Mouse (Mus musculus) lung, embryonic 16.5 days (tissue): ENCODE measurements at regions not wholly inside any gene's neighbourhood (a gene's known extent, or its start where the extent isn't known, plus 50 kb on each side); places are given as distances from the start of the nearest gene placed in this dataset.

Experiments used
- ATAC-seq: fragments of 200-750 bp; cut with Nextera tagmentation; 2 replicates; pipeline ENCODE4 v1.8.0; 2017; ENCODE audit warnings: low read depth, mild to moderate bottlenecking, moderate library complexity
- H3K27ac ChIP-seq: fragments of 300-500 bp; sonication (generic); 2 replicates; pipeline ENCODE4 v1.5.1; 2014; ENCODE audit warnings: mild to moderate bottlenecking, control low read depth, low read length
- H3K27me3 ChIP-seq: fragments of 300-500 bp; sonication (generic); 2 replicates; pipeline ENCODE4 v1.6.1; 2014; ENCODE audit warnings: low read depth, low read length, mixed read lengths; ENCODE audit not compliant: control insufficient read depth, insufficient read depth
- H3K36me3 ChIP-seq: fragments of 300-500 bp; sonication (generic); 2 replicates; pipeline ENCODE4 v1.6.1; 2014; ENCODE audit warnings: low read length; ENCODE audit not compliant: control insufficient read depth, insufficient read depth
- H3K4me1 ChIP-seq: fragments of 300-500 bp; sonication (generic); replicated peaks from 2 replicates; pipeline ENCODE4 v1.6.1; 2014; ENCODE audit warnings: low read length, mixed read lengths; ENCODE audit not compliant: control insufficient read depth, insufficient read depth
- H3K4me2 ChIP-seq: fragments of 300-500 bp; sonication (generic); 2 replicates; pipeline ENCODE4 v1.6.1; 2014; ENCODE audit warnings: low read depth, low read length, control low read depth
- H3K4me3 ChIP-seq: fragments of 300-500 bp; sonication (generic); 2 replicates; pipeline ENCODE4 v1.5.1; 2014; ENCODE audit warnings: mild to moderate bottlenecking, low read length, control low read depth
- H3K9ac ChIP-seq: fragments of 300-500 bp; sonication (generic); 2 replicates; pipeline ENCODE4 v1.6.1; 2014; ENCODE audit warnings: low read length, control low read depth
- H3K9me3 ChIP-seq: fragments of 300-500 bp; sonication (generic); 2 replicates; pipeline ENCODE4 v1.6.1; 2016; ENCODE audit warnings: low read length; ENCODE audit not compliant: control insufficient read depth
- WGBS: fragments of 180-500 bp; shearing (Covaris S2); extraction: QIAGEN DNeasy Blood & Tissue Kit; methylation state at CpG from one replicate; pipeline ENCODE4 v1.1.7; 2014; 5-methylcytosine and 5-hydroxymethylcytosine counted together

DNA sequence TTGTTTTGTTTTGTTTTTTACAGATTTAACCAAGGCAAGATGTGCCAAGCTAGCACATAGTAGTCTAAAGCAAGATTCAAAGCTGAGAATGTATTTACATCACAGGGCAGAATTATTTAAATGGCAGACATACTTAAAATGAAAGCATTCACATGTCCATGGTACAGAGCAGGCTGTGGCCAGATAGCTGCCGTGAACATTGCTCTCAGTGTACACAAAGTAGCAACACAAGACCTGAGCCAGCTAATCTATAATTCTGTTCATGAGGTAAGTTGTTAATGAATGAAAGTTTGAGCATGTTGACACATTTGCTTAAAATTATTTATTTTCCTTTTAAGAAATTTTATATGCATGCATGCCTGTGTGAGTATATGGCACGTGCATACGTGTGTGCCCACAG, 164.0 kb downstream of the Dyrk2 start:
- 84% methylated on average over 3 of the region's 3 CpGs for WGBS
- H3K4me1 ChIP-seq = no peaks in the 10 kb centered on the region
- no peaks in the 10 kb centered on the region for H3K36me3 ChIP-seq
- no peak overlapping the region for H3K4me2 ChIP-seq
- no peaks in the 10 kb centered on the region for H3K27me3 ChIP-seq
- no peak for ATAC-seq
- no peaks in the 10 kb centered on the region for H3K9me3 ChIP-seq
- no peak overlapping the region for H3K4me3 ChIP-seq
- H3K9ac ChIP-seq = no peak overlapping the region
- no peak overlapping the region for H3K27ac ChIP-seq

DNA sequence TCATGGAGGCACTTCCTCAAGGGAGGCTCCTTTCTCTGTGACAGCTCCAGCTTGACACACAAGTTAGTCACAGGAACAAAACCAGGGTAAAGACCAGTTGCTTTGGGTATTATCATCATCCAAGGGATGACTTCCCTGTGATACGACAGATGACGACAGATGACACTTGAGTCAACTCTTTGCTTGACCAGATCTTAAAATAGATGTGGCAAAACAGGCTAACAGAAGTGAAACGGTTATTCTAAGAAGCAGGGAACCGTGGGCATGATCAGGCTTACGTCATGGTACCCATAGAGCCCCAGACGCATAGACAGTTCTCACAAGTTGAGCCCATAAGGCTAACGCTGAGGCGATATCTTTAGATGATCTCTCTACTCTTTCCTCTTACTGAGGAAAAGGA, 160.3 kb downstream of the Dyrk2 start:
- Histone ChIP-seq H3K9ac (no peak overlapping the region), H3K36me3 (no peaks in the 10 kb centered on the region), H3K27me3 (no peaks in the 10 kb centered on the region), H3K4me2 (no peak overlapping the region), H3K27ac (no peak overlapping the region), H3K4me3 (no peak overlapping the region), H3K9me3 (no peaks in the 10 kb centered on the region), H3K4me1 (no peaks in the 10 kb centered on the region)
- no peak for ATAC-seq
- WGBS = 85% methylated on average over 8 of the region's 8 CpGs

DNA sequence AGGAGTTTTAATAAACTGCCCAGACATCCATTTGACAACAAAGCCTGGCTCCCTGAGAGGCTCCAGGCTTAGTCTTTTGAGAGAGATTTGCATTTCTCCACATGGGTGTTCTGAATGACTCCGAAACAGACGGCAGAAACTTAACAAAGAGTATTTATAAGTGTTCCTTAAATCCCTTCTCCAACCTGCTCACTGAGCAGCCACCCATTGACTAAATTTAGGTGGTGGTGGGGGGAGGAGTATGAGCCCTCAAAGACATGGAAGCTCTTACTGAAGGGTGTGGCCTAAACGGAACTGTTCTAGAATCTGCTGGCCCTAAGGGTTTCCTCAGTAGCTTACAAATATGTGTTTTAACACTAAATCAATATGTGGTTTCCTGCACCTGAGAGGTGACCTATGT, 158.5 kb downstream of the Dyrk2 start:
- Histone ChIP-seq H3K4me3 (no peak overlapping the region), H3K36me3 (no peaks in the 10 kb centered on the region), H3K9me3 (no peaks in the 10 kb centered on the region), H3K27me3 (no peaks in the 10 kb centered on the region), H3K27ac (no peak overlapping the region), H3K9ac (no peak overlapping the region), H3K4me1 (no peaks in the 10 kb centered on the region), H3K4me2 (no peak overlapping the region)
- ATAC-seq = no peak
- 56% methylated on average over 3 of the region's 3 CpGs for whole genome bisulfite sequencing

DNA sequence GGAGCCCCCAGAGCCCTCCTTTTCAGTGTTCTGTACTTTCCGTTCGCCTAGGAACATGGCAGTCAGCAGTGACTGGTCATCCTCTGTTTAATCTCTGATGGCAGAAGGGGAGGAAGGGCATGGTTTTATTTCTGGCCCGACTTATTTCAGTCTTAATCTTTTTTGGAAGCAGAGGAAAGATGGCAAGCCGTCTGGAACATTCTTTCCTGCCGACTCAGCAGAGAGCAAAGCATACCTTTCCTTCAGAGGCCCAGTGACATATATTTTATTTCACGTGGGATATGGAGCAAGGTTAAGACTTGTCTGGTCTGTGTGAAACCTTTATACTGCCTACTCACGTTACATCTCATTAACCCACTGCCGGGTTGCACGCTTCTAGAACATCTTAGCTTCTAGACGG, 158.1 kb downstream of the Dyrk2 start:
- WGBS = 65% methylated on average over 10 of the region's 10 CpGs
- Histone ChIP-seq H3K36me3 (no peaks in the 10 kb centered on the region), H3K4me3 (no peak overlapping the region), H3K27me3 (no peaks in the 10 kb centered on the region), H3K4me1 (no peaks in the 10 kb centered on the region), H3K9me3 (no peaks in the 10 kb centered on the region), H3K4me2 (no peak overlapping the region), H3K27ac (no peak overlapping the region), H3K9ac (no peak overlapping the region)
- no peak for ATAC-seq

DNA sequence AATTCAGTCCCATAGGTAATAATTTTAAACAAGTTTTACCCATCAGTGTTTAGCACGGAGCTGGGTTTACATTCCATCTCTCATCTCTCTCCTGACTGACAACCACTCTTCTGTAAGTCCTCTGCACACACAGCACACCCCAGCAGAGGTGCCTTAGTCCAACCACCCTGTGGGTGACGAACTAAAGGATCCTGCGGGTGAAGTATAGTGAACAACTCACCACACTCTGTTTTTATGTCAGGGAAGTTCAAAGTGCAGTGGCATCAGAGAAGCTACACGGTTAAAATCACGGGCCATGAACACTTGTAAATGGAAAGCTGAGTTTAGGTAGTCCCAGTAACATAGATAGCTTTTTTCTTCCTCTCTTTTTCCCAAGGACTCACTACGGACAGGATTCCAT, 157.1 kb downstream of the Dyrk2 start:
- 76% methylated on average over 6 of the region's 6 CpGs for WGBS
- Histone ChIP-seq H3K4me3 (no peak overlapping the region), H3K4me1 (no peaks in the 10 kb centered on the region), H3K27ac (no peak overlapping the region), H3K9ac (no peak overlapping the region), H3K36me3 (no peaks in the 10 kb centered on the region), H3K9me3 (no peaks in the 10 kb centered on the region), H3K27me3 (no peaks in the 10 kb centered on the region), H3K4me2 (no peak overlapping the region)
- no peak for ATAC-seq

DNA sequence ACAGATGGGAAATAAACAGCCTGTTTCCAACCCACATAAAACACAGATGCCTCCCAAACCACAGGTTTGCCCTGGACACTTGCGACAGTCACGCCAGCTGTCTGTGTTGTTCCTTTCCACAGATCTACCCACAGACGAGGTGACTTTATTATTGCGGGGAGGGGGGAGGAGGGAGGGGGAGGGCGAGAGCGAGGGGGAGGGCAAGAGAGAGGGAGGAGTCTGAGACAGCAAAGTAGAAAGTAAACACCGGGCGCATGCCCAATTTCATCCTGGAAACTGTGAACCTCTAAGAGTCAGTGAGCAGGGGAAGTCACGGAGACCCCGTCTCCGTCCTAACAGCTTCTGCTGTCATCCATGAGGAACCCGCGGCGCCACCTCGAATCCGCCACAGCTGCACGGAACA, 155.8 kb downstream of the Dyrk2 start:
- H3K27ac ChIP-seq = no peak overlapping the region
- ATAC-seq = no peak
- H3K4me2 ChIP-seq = no peak overlapping the region
- H3K27me3 ChIP-seq = no peaks in the 10 kb centered on the region
- no peak overlapping the region for H3K4me3 ChIP-seq
- H3K36me3 ChIP-seq = no peaks in the 10 kb centered on the region
- 73% methylated on average over 17 of the region's 17 CpGs for WGBS
- H3K9ac ChIP-seq = no peak overlapping the region
- H3K4me1 ChIP-seq = no peaks in the 10 kb centered on the region
- no peaks in the 10 kb centered on the region for H3K9me3 ChIP-seq

DNA sequence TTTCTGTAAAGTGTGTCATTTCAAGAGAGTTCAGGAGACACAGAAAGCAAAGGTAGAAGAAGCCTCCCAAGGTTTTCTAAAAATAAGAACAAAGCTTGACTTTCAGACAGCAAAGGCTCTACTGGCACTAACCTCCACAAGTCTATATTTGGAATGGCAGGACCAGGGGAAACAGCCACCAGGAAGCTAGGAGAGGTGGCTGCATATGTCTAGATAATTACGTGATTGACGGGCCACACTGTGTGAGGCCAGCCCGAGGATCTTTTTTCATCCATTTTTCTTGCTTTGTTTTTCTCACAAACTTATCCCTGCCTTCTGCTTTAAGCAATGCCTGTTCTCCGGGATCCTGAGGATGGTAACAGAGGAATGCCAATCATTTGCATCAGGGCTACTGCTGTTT, 155.4 kb downstream of the Dyrk2 start:
- H3K4me3 ChIP-seq = no peak overlapping the region
- no peak overlapping the region for H3K4me2 ChIP-seq
- H3K9me3 ChIP-seq = no peaks in the 10 kb centered on the region
- no peak for ATAC-seq
- H3K27ac ChIP-seq = no peak overlapping the region
- no peaks in the 10 kb centered on the region for H3K27me3 ChIP-seq
- H3K36me3 ChIP-seq = no peaks in the 10 kb centered on the region
- H3K4me1 ChIP-seq = no peaks in the 10 kb centered on the region
- 55% methylated on average over 4 of the region's 4 CpGs for WGBS
- H3K9ac ChIP-seq = no peak overlapping the region

DNA sequence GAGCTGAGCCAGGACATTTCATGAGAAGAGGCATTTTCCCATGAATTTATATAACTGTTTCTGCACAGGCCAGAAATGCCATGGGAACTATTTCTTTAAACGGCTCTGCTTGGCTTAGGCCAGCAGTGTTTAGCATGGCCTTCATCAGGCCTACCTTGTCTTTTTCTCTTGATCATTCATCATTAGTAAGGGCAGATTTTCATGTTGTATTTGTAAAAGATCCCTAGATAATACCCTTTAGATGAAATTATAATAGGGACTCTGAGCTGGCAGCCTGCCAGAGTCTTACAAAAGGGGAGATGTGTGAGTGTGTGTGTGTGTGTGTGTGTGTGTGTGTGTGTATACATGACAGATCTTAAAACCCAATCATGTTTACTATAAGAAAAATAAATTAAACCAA, 149.4 kb downstream of the Dyrk2 start:
- Histone ChIP-seq H3K27me3 (no peaks in the 10 kb centered on the region), H3K4me1 (peaks cover 2% of the 10 kb centered on the region; the same call in 1 of the 2 replicates), H3K9me3 (no peaks in the 10 kb centered on the region), H3K27ac (no peak overlapping the region), H3K9ac (no peak overlapping the region), H3K36me3 (no peaks in the 10 kb centered on the region), H3K4me2 (no peak overlapping the region), H3K4me3 (no peak overlapping the region)
- WGBS = 21% methylated on average over 1 of the region's 1 CpGs
- 0 out of 2 replicates have a peak, but pooled peaks have one; percentile 17 for ATAC-seq

DNA sequence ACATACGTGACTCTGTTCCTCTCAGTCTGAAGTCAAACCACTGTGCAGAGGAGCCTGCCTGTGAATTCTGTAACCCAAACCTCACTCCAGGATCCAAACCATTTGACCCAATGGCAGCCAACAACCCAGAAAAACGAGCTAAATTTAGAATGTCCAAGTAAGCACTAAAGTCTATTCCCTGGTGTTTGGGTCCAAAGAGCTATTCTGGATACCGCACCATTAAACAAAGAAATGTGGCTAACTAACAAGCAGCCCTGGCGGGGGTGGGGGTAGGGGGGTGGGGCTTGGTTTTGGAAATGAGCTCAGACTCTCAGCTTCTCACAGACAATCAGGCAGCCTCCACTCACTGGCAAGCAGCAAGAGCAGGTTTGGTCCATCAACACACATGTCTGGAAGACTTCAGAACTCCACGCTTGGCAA, 147.9 kb downstream of the Dyrk2 start:
- no peak overlapping the region for H3K27ac ChIP-seq
- no peaks in the 10 kb centered on the region for H3K27me3 ChIP-seq
- H3K9ac ChIP-seq = no peak overlapping the region
- peak; percentile 54 for ATAC-seq
- no peaks in the 10 kb centered on the region for H3K36me3 ChIP-seq
- H3K4me1 ChIP-seq = peaks cover 2% of the 10 kb centered on the region; the same call in 1 of the 2 replicates
- 57% methylated on average over 5 of the region's 5 CpGs for WGBS
- no peak overlapping the region for H3K4me2 ChIP-seq
- no peaks in the 10 kb centered on the region for H3K9me3 ChIP-seq
- no peak overlapping the region for H3K4me3 ChIP-seq

DNA sequence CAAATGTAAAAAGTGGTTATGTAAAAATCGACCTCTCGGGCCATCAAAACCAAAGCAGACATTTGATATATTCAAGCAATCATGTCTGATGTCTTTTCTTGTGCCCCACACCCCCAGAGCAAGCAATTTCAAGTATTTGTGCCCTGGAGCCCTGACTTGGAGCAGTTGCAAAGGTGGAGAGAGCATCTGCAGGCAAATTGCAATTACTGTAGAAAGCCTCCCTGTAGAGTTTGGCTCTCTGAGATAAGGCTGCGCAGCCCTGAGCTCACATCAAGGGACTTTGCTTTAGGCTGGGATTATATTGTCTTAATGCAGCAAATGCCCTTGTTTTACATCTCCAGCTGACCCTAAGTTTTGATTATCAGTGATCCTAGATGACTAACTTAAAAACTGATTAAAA, 147.3 kb downstream of the Dyrk2 start:
- WGBS = 65% methylated on average over 3 of the region's 3 CpGs
- Histone ChIP-seq H3K27ac (no peak overlapping the region), H3K4me2 (no peak overlapping the region), H3K9ac (no peak overlapping the region), H3K4me1 (peaks cover 2% of the 10 kb centered on the region; the same call in 1 of the 2 replicates), H3K4me3 (no peak overlapping the region), H3K27me3 (no peaks in the 10 kb centered on the region), H3K36me3 (no peaks in the 10 kb centered on the region), H3K9me3 (no peaks in the 10 kb centered on the region)
- no peak for ATAC-seq
